Mouse (Mus musculus) 3134 (cell line): ENCODE measurements around the gene Olfr301.

Experiments used
- DNase-seq: peaks from one replicate; pipeline ENCODE4 v3.0.0-alpha.2; 2011; ENCODE audit warnings: low spot score; ENCODE audit not compliant: insufficient read length; ENCODE audit errors: extremely low read depth

The Olfr301 gene

DNA sequence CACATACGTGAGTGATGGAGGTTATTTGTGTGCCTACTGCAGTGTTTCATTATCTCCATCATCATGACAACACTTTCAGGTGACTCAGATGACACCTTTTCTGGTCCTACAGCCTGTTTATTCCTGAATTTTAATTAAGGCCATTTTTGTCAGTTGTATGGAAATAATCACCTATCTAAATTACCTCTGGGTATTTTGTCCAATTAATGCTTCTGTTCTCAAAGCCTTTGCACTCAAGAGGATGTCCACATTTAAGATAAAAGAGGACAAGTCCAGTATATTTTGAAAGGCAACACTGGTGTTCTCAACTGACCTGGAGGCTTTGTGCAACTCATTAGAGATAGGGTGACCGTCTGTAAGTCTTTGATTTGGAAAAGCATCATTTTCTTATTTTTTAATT, at the start of gene Olfr301:
TSS of gene Olfr301 (plus strand) at position 301 of the 400 bp plus-strand sequence.
- no peak for DNase-seq

DNA sequence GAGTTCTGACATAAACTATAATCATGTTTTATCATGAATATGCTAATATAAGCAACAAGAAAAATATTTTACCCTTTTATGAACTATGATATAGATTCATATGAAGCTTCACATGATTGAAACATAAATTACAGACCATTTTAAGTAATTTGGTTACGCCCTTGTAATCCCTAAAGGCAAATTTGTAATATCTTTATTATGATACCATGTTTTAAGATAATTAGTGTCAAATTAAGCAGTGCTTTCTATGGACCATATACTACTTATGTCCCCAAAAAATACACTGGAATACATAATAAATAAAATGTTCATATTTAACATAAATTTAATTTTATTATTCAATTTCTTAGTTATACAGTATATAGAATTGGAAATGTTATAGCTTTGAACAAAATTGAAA, 36.8 kb upstream of the Olfr301 start, which contains the start of gene Olfr305:
TSS of gene Olfr305 (minus strand) at position 101 of the 400 bp plus-strand sequence.
- DNase-seq = no peak

GRCm38 (mm10) chr7:86385769-86386168, 17.9 kb upstream of the Olfr301 start:
- no peak for DNase-seq

DNA sequence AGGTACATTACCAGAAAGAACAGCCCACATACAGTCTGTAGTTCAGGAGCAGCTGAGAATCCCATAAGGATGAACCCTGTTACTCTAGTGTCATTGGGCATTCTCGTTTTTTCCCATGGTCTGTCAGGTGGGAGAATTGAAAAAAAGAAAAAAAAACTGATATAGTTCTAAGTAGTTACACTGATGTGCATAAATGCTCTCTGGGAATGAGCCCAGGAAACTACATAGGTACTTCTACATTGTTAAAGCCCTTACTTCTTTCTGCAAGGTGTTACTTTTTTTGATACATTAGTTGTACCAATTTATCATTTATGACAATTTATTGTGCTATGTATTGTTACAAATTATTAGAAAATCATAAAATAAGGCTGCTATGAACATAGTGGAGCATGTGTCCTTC, 17.1 kb upstream of the Olfr301 start, which contains the start of gene Olfr304:
TSS of gene Olfr304 (minus strand) at position 101 of the 400 bp plus-strand sequence.
- DNase-seq = no peak

DNA sequence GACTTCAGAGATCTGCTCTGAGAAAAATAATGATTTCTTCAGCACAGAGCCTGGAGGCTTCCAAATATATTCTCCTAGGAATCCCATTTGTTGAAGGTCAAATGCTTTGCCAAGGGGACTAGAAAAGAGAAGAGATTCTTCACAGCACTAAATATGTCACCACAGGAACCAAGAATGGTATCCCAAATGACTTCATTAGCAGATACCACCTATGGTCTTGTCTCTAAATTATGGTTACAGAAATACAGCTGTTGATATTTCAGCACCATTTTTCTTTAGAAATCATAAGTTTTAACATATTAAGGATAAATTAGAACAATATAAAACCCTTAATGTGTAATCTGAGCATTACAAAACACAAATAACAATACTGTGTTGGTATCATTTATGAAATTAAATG, 6.0 kb upstream of the Olfr301 start, which contains the start of gene Olfr303:
TSS of gene Olfr303 (minus strand) at position 101 of the 400 bp plus-strand sequence.
- DNase-seq = no peak

DNA sequence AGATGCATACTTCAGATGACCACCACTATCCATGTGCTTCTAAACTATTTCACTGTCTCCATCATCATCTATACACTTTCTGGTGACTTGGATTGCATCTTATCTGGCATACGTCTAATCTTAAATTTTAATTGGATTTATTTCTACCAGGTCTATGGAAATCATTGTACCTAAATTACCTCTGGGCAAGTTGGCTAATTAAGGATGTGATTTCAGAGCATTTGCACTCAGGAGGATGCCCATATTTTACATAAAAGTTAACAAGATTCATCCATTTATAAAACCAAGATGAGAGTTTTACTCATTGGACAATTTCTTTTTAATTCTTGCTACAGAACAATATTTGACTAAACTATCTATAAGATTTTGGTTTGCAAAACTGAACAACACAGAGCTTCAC, 56.0 kb downstream of the Olfr301 start, which contains the start of gene Olfr299:
TSS of gene Olfr299 (plus strand) at position 301 of the 400 bp plus-strand sequence.
- DNase-seq = no peak
